Mouse (Mus musculus): Measurements from ENCODE around the gene Tmem213. TPM values are rescaled to one million over a fixed set of nuclear protein-coding genes. Genes with fewer than 3 reads are reported as not detected.

The Tmem213 gene
- polyA plus RNA-seq, 1 experiment: not detected

DNA sequence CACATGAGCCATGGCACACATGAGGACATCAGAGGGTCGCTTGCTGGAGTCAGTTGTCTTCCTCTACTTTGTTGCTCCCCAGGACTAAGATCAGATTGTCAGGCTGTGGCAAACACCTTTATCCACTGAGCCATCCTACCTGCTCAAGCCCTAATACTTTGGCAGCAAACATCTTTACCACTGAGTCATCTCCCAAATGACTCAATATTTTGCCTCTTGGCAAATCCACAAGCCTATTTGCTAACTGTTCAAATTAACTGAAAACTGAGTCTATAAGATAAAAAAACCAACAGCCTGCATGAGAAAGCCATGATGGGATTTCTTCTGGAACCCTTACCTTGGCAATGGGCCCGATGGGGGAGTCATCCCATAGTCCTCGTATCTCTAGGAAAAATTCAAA is 30.0 kb downstream of the Tmem213 start:
- Histone ChIP-seq H3K36me3 (ENCODE audit: control insufficient read depth, insufficient read depth, low read length) (no peaks in the 10 kb centered on the region), H3K27ac (ENCODE audit: insufficient read depth, low read depth, low read length) (no peak overlapping the region), H3K4me1 (ENCODE audit: control insufficient read depth, insufficient read depth, insufficient read length, low read length) (peaks cover under 1% of the 10 kb centered on the region; the same call in 1 of the 2 replicates), H3K27me3 (ENCODE audit: control insufficient read depth, insufficient read depth, low read length) (no peaks in the 10 kb centered on the region), H3K4me3 (ENCODE audit: low read depth, low read length) (no peak overlapping the region)
- 92% methylated on average over 3 of the region's 3 CpGs for WGBS
- TF ChIP-seq POLR2A (IDR thresholded peaks at IDR 0.05; ENCODE audit: low read depth, low read length): no peak
- TF ChIP-seq CTCF (IDR thresholded peaks at IDR 0.05; ENCODE audit: extremely low read depth, insufficient read length, insufficient replicate concordance, low read depth, low read length): no peak

DNA sequence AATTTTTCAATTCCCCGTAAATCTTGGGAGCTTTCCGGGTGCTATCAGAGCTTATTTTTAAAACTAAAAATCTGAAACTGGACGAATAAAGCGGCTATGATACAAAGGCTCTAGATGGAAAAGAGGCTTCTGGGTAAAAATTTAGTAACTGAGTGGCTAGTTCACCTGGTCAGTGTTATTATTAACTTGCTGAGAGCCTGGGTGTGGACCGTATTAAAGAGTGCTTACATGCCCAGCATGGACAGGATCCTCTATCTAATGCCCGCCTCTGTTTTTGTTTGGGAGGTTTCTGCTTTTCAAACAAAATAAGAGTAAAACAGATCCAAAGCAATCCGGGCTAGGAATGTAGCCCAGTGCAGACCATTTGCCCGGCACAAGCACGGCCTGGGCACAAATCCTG is 31.3 kb downstream of the Tmem213 start:
- 94% methylated on average over 9 of the region's 9 CpGs for WGBS
- H3K36me3 ChIP-seq (ENCODE audit: control insufficient read depth, insufficient read depth, low read length): no peaks in the 10 kb centered on the region
- no peaks in the 10 kb centered on the region for H3K27me3 ChIP-seq (ENCODE audit: control insufficient read depth, insufficient read depth, low read length)
- TF ChIP-seq CTCF (IDR thresholded peaks at IDR 0.05; ENCODE audit: extremely low read depth, insufficient read length, insufficient replicate concordance, low read depth, low read length): no peak
- TF ChIP-seq POLR2A (IDR thresholded peaks at IDR 0.05; ENCODE audit: low read depth, low read length): no peak
- no peak overlapping the region for H3K4me3 ChIP-seq (ENCODE audit: low read depth, low read length)
- H3K27ac ChIP-seq (ENCODE audit: insufficient read depth, low read depth, low read length): no peak overlapping the region
- H3K4me1 ChIP-seq (ENCODE audit: control insufficient read depth, insufficient read depth, insufficient read length, low read length): peaks cover 5% of the 10 kb centered on the region; the same call in 1 of the 2 replicates

DNA sequence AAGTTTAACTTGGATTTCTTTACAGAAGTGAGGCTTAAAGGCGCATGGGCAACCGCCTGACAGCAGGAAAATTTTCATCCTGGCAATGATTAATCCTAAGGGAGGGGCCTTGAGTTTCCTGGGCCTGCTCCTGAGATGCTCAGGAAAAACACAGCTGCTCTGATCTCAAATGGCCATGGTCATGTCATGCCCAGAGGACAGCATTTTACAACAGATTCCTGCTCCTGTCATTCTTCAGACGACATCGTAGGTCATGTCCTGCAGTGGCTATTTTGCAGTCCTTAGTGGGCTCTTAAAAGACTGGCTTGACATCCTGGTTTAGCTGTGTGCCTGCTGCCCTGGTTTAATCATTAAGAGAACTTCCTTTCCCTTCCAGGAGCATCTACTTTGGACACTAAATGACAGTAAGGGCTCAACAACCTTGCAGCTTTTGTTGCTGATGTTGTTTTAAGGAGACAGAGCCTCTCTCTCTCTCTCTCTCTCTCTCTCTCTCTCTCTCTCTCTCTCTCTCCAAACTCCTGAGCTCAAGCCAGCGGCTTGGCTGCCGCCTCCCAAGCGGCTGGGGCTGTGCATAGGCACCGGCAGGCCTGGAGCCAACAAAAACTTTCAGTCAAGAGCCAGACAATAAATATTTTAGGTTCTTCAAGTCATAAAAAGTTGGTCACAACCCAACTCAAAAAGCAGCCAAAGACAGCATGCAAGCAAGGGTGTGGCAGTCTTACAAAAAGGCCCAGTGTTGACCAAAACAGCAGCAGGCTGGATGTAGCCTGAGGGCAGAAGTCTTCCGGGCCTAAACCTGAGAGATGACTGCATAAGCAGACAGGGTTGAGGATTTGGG is 35.3 kb downstream of the Tmem213 start:
- Histone ChIP-seq H3K4me3 (ENCODE audit: low read depth, low read length) (no peak overlapping the region), H3K27ac (ENCODE audit: insufficient read depth, low read depth, low read length) (no peak overlapping the region), H3K36me3 (ENCODE audit: control insufficient read depth, insufficient read depth, low read length) (no peaks in the 10 kb centered on the region), H3K4me1 (ENCODE audit: control insufficient read depth, insufficient read depth, insufficient read length, low read length) (peaks cover 5% of the 10 kb centered on the region; the same call in 1 of the 2 replicates), H3K27me3 (ENCODE audit: control insufficient read depth, insufficient read depth, low read length) (no peaks in the 10 kb centered on the region)
- TF ChIP-seq CTCF (IDR thresholded peaks at IDR 0.05; ENCODE audit: extremely low read depth, insufficient read length, insufficient replicate concordance, low read depth, low read length) (no peak), POLR2A (IDR thresholded peaks at IDR 0.05; ENCODE audit: low read depth, low read length) (no peak)
- WGBS: 18% methylated on average over 9 of the region's 9 CpGs

DNA sequence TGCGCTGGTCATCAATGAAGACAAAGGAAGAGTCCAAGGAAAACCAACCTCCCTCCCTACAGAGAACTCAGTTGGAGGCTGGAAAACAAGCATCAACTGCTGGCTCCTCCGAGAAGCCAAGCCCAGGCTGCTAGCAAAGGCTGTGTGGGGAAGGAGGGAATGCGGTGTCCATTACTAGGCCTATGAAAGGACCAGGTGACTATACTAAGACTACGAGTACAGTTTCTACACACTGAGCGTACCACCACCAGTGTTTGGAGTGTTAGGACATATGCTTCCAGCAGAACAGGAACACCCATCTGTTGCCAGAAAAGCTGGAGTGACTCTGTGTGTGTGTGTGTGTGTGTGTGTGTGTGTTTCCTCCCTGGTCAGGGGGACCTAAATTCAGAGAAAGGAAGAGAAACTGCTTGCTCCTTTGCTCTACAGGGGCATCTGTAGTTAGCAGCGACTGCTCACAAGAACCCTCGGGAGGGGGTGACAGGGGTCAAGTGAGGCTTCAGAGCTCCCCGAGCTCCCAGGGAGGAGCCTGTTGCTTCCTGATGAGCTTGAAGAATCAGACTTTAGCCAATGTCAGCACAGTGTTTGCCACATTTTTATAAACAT is 36.5 kb downstream of the Tmem213 start:
- H3K36me3 ChIP-seq (ENCODE audit: control insufficient read depth, insufficient read depth, low read length): no peaks in the 10 kb centered on the region
- H3K27me3 ChIP-seq (ENCODE audit: control insufficient read depth, insufficient read depth, low read length): no peaks in the 10 kb centered on the region
- 0 out of 2 replicates have a peak overlapping the region, but pooled peaks have one; percentile 37 for H3K27ac ChIP-seq (ENCODE audit: insufficient read depth, low read depth, low read length)
- WGBS: 75% methylated on average over 8 of the region's 8 CpGs
- H3K4me1 ChIP-seq (ENCODE audit: control insufficient read depth, insufficient read depth, insufficient read length, low read length): peaks cover 5% of the 10 kb centered on the region; the same call in 1 of the 2 replicates
- no peak for TF ChIP-seq CTCF (IDR thresholded peaks at IDR 0.05; ENCODE audit: extremely low read depth, insufficient read length, insufficient replicate concordance, low read depth, low read length)
- TF ChIP-seq POLR2A (IDR thresholded peaks at IDR 0.05; ENCODE audit: low read depth, low read length): no peak
- no peak overlapping the region for H3K4me3 ChIP-seq (ENCODE audit: low read depth, low read length)

DNA sequence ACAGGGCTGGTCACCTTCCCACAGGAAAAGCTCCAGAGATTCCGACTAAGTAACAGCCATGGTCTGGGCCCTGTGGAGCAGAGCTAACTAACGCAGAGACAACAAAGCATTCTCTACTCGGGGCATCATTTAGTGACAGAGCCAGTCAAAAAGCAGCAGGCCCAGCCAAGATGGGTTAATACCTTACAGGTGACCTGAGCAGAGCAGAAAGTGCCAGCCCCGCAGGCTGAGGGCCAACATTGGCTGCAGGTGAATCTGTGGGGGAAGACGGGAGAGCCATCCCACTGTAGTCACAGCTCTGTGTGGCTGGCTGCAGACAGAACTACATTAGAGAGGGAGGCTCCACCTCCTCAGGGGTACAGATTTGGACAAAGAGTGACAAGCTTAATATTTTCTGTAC is 38.2 kb downstream of the Tmem213 start:
- 85% methylated on average over 5 of the region's 5 CpGs for WGBS
- H3K4me1 ChIP-seq (ENCODE audit: control insufficient read depth, insufficient read depth, insufficient read length, low read length): peaks cover 5% of the 10 kb centered on the region; the same call in 1 of the 2 replicates
- no peaks in the 10 kb centered on the region for H3K36me3 ChIP-seq (ENCODE audit: control insufficient read depth, insufficient read depth, low read length)
- H3K27me3 ChIP-seq (ENCODE audit: control insufficient read depth, insufficient read depth, low read length): no peaks in the 10 kb centered on the region
- TF ChIP-seq CTCF (IDR thresholded peaks at IDR 0.05; ENCODE audit: extremely low read depth, insufficient read length, insufficient replicate concordance, low read depth, low read length): no peak
- TF ChIP-seq POLR2A (IDR thresholded peaks at IDR 0.05; ENCODE audit: low read depth, low read length): no peak
- no peak overlapping the region for H3K4me3 ChIP-seq (ENCODE audit: low read depth, low read length)
- H3K27ac ChIP-seq (ENCODE audit: insufficient read depth, low read depth, low read length): no peak overlapping the region

DNA sequence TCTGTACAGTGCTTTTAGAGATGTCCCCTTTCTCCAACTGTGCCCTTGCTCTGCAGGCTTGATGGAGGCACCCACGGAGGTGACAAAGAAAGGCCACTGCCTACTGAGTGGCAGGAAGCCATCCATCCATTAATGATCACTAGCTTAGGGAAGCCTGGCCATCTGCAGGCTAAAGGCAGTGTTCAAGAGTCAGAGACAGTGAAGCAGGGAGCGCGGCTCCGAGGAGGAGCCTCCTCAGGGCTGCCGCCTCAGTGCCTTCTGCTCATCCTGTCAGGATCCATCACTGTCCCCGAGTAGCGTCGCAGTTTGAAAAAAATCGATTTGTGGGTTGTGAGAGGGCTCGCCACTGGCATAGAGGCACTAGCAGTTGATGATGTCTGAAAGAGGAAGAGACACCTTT is 39.6 kb downstream of the Tmem213 start:
- H3K27ac ChIP-seq (ENCODE audit: insufficient read depth, low read depth, low read length): no peak overlapping the region
- H3K4me1 ChIP-seq (ENCODE audit: control insufficient read depth, insufficient read depth, insufficient read length, low read length): peaks cover 5% of the 10 kb centered on the region; the same call in 1 of the 2 replicates
- H3K27me3 ChIP-seq (ENCODE audit: control insufficient read depth, insufficient read depth, low read length): no peaks in the 10 kb centered on the region
- whole genome bisulfite sequencing: 92% methylated on average over 10 of the region's 10 CpGs
- TF ChIP-seq POLR2A (IDR thresholded peaks at IDR 0.05; ENCODE audit: low read depth, low read length): no peak
- TF ChIP-seq CTCF (IDR thresholded peaks at IDR 0.05; ENCODE audit: extremely low read depth, insufficient read length, insufficient replicate concordance, low read depth, low read length): no peak
- H3K4me3 ChIP-seq (ENCODE audit: low read depth, low read length): no peak overlapping the region
- no peaks in the 10 kb centered on the region for H3K36me3 ChIP-seq (ENCODE audit: control insufficient read depth, insufficient read depth, low read length)

DNA sequence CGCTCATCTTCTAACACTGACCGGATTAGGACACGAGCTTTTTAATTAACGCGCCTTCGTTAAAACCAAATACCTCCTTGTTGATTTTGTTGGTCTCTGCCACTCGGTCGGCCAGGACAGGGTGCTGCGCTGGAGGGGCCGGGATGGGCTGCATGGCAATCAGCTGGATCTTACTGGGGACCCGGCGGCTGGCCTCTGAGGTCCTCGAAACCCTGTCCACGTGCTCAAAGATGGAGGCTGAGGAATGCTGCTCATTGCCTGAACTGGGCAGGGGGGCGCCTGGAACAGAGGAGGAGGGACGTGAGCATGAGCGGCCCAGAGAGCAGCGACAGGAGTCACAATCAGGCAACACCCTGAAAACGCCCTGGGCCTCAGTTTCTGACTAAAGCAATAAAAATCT is 40.4 kb downstream of the Tmem213 start:
- WGBS: 94% methylated on average over 19 of the region's 19 CpGs
- TF ChIP-seq CTCF (IDR thresholded peaks at IDR 0.05; ENCODE audit: extremely low read depth, insufficient read length, insufficient replicate concordance, low read depth, low read length) (no peak), POLR2A (IDR thresholded peaks at IDR 0.05; ENCODE audit: low read depth, low read length) (no peak)
- H3K4me1 ChIP-seq (ENCODE audit: control insufficient read depth, insufficient read depth, insufficient read length, low read length): peaks cover 1% of the 10 kb centered on the region; the same call in 1 of the 2 replicates
- no peak overlapping the region for H3K4me3 ChIP-seq (ENCODE audit: low read depth, low read length)
- H3K36me3 ChIP-seq (ENCODE audit: control insufficient read depth, insufficient read depth, low read length): no peaks in the 10 kb centered on the region
- H3K27me3 ChIP-seq (ENCODE audit: control insufficient read depth, insufficient read depth, low read length): no peaks in the 10 kb centered on the region
- no peak overlapping the region for H3K27ac ChIP-seq (ENCODE audit: insufficient read depth, low read depth, low read length)

All from small intestine, adult 2 months (tissue).